Mouse (Mus musculus) testis, adult 10 weeks (tissue): ENCODE results near the gene Rhpn2. TPM values are rescaled to one million over a fixed set of nuclear protein-coding genes. Genes with fewer than 3 reads are reported as not detected.

ENCODE experiments used
- polyA plus RNA-seq: library from polyadenylated mRNA; stranded (reverse); fragments of 350-450 nt; fragmentation: Illumina TruSeq; extraction: RNeasy Lipid Tissue Mini Kit (QIAGEN cat#74804); gene quantifications from one replicate; pipeline ENCODE4 v1.2.3, GENCODE M21; 2014; ENCODE audit warnings: low read depth, low replicate concordance

The Rhpn2 gene
- 8.6 TPM for polyA plus RNA-seq

DNA sequence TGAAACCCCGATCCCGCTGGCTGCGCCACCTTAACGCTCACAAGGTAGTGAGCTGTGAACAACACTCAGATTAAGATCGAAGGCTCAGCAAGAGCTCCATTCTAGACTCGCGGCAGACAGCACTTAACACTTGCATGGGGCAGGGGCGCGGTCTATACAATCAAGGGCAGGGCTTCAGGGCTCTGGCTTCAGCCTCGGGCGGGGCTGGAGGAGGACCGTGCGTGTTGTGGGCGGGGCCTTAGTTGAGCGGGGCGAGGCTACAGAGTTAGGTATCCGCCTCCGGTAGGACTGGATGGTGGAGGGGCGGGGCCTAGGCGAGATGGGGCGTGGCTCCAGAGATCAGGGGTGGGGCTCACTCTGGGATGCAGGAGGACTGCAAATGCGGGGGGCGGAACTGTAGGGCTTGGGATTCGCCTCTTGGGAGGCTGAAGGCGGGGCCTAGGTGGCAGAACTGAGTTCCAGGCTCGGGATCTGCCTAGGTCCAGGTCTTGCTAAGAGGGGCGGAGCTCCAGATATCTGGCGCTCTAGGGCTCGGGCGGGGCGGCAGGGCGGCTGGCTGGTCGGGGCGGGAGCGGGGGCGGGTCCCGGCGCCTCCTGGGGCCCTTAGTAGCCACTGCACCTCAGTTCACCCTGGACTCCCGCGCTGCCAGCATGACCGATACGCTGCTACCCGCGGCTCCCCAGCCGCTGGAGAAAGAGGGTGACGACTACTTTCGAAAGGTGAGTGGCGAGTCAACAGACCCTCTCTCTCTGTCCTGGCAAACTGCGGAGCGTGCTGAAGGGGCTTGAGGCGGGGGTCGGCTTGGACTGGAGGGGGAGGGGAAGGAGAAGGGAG lies at the start of gene Rhpn2:
Gene Rhpn2 (plus strand): TSS at position 479 of the 835 bp plus-strand sequence.

GRCm38 (mm10) chr7:35317729-35318609 lies 16.0 kb upstream of the Rhpn2 start, which contains the start of gene Gpatch1:
TSS of gene Gpatch1 (minus strand) at chr7:35318440.

GRCm38 (mm10) chr7:35396542-35397168 lies 62.7 kb downstream of the Rhpn2 start, which contains the start of the genes Faap24 and Cep89:
TSS of gene Faap24 (minus strand) at chr7:35396836.
TSS of gene Cep89 (plus strand) at chr7:35397035.

Other genes starting within 250 kb of the Rhpn2 start
- gene Cebpa, start 214.9 kb upstream of the Rhpn2 start, polyA plus RNA-seq = 0.36 TPM
- not detected for gene Slc7a10, start 147.8 kb upstream of the Rhpn2 start, polyA plus RNA-seq
- not detected for gene Lrp3, start 118.7 kb upstream of the Rhpn2 start, polyA plus RNA-seq
- gene Gpatch1, start 15.7 kb upstream of the Rhpn2 start, polyA plus RNA-seq = 4.2 TPM
- 3.7 TPM for gene Faap24, start 62.7 kb downstream of the Rhpn2 start, polyA plus RNA-seq
- 110 TPM for gene Cep89, start 62.9 kb downstream of the Rhpn2 start, polyA plus RNA-seq
- not detected for gene Slc7a9, start 114.6 kb downstream of the Rhpn2 start, polyA plus RNA-seq
- 83.7 TPM for gene Tdrd12, start 203.6 kb downstream of the Rhpn2 start, polyA plus RNA-seq
- gene Nudt19, start 222.1 kb downstream of the Rhpn2 start, polyA plus RNA-seq = 38.2 TPM